Mouse (Mus musculus) gonadal fat pad, adult 2 months (tissue): ENCODE results near the gene Atp2a3. TPM values are rescaled to one million over a fixed set of nuclear protein-coding genes. Genes with fewer than 3 reads are reported as not detected.

Experiments used
- DNase-seq: peaks from one replicate; pipeline ENCODE4 v3.0.0-alpha.2; 2012; ENCODE audit warnings: low read depth
- polyA plus RNA-seq: library from polyadenylated mRNA; depleted of rRNA; stranded (reverse); fragments of >200 nt; gene quantifications from 2 replicates; pipeline ENCODE4 v1.2.3, GENCODE M21; 2012

Atp2a3 gene
- polyA plus RNA-seq, 1 experiment = 46.2 TPM

GRCm38 (mm10) chr11:73001029-73001428 lies 40.1 kb downstream of the Atp2a3 start:
- DNase-seq = no peak

- no peak for DNase-seq
These were observed 45.4 kb downstream of the Atp2a3 start for GRCm38 (mm10) chr11:73006377-73006776.

GRCm38 (mm10) chr11:73007113-73007512 lies 46.1 kb downstream of the Atp2a3 start:
- DNase-seq = no peak

DNA sequence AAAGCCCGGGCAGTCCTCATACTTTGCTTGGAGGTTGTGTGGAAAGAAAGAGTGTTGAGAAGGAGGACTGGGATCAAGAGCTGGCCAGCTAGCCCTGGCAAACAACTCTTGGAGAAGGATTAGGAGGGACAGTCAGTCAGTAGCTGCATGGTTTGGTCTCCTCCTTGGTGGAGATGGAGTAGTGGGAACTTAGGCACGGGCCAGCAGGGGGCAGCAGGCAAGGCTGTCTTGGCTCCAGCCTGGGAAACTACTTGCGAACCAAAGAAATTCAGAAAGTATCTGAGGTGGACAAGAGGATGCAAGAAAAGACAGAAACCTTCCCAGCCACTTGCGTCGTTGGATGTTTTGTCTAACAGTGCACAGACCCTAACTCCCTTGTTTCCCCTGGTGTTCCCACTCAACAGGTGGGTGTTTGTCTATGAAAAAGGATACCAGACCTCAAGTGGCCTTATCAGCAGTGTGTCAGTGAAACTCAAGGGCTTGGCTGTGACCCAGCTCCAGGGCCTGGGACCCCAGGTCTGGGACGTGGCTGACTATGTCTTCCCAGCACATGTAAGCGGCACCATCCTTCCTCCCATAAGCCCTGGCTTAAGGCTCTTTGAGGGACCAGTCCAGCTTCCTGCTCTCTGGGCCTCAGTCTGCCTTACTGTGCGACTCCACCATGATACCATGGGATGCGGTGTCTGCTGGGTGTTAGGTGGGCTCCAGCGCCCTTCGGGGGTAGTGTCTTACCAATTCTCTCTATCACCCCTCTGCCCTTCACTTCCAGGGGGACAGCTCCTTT lies 46.9 kb downstream of the Atp2a3 start:
- no peak for DNase-seq

DNA sequence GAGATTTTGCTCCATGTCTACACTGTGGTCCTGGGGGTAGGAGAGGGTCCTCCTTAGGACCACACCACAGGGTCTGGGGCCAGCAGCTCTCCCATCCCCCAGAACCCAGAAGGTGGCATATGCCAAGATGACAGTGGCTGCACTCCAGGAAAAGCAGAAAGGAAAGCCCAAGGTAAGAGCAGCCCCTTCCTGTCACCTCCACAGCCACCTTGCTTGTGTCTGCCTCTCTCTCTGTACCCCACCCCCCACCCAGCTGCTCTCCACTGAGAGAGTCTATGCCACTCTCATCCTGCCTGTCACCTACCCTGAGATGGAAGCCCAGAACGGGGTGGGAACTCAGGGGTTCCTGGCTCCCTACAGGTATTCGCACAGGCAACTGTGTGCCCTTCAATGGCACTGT lies 47.9 kb downstream of the Atp2a3 start:
- no peak for DNase-seq

DNA sequence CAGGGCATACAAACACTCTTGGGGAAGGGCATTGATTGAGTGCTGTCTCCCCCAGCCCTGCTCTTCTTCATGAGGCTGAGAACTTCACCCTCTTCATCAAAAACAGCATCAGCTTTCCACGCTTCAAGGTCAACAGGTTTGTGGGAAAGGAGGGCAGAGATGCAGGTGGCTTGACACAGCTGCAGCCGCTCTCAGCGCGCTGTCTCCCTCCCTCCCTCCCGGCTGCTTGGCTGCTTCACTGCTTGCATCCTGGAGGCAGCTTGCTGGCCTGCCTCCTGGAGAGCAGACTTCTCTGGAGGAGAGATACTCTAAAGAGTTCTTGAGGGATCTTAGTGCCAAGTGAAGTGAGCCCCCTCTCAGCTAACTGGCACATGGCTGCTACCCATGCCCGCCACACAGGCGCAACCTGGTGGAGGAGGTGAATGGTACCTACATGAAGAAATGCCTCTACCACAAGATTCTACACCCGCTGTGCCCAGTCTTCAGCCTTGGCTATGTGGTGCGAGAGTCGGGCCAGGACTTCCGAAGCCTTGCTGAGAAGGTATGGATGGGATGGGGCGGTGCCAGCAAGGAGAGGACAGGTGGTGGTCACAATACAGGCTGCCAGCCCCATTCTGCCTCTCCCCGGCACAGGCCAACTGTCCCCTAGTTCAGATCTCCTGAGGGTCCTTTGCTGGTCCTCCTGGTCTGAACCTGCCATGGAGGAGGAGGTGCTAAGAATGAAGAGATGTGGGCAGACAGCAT lies 48.7 kb downstream of the Atp2a3 start:
- no peak for DNase-seq

DNA sequence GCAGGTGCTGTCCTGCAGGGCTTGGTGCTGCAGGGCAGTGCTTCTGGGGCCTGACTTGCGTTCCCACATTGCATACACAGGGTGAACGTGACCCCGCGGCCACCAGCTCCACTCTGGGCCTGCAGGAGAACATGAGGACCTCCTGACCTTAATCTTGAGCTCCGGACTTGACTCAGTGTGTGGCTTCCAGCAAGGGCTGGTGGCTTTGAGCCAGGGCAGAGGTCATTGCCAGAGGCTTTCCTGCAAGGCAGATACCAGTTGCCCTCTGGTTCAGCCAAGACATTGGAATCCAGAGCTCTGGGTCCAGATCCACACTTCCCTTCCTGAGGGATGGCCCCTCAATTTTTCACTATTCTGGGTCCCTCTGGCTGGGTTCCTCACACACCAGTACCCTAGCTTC lies 53.0 kb downstream of the Atp2a3 start:
- no peak for DNase-seq

- no peak for DNase-seq
These were observed 53.9 kb downstream of the Atp2a3 start for GRCm38 (mm10) chr11:73014831-73015344.

DNA sequence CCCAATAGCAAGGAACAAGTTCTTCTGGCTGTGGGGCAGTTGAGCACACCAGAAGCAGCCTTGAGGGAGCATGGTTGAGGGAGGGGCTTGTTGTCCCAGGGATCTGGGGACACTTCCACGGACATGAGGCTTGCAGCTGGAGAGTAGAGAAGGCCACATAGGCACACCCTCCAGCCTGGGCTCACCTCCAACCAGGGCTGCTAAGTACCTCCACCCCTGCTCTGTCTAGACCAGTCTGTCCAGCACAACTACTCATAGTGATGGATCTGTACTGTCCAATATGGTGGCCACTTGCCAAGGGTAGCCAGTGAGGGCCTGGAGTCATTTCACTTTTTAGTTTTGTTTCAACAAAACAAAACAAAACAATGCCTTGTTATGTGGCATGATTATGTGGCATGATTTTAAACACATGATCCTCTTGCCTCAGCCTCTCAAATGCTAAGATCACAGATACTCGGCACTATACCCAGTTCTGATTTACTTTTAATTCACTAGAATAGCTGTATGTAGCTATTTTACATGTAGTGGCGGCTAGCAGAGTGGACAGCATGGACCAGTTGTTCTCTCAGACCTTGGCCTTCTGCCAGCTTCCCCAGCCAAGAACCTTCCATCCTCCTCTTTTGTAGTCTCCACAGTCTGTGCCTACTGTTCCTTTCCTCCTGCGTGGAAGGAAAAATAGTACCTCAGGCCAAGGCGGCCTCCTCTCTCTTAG lies 54.6 kb downstream of the Atp2a3 start:
- DNase-seq = no peak

- no peak for DNase-seq
These were observed 55.1 kb downstream of the Atp2a3 start for GRCm38 (mm10) chr11:73016103-73016420.

GRCm38 (mm10) chr11:73018471-73019146 lies 57.6 kb downstream of the Atp2a3 start, which contains the start of gene Camkk1:
Gene Camkk1, plus strand, starts transcription at chr11:73019008.
- DNase-seq = no peak

- no peak for DNase-seq
These were observed 58.3 kb downstream of the Atp2a3 start for GRCm38 (mm10) chr11:73019147-73019795.

GRCm38 (mm10) chr11:73020953-73021800 lies 60.2 kb downstream of the Atp2a3 start:
- no peak for DNase-seq

DNA sequence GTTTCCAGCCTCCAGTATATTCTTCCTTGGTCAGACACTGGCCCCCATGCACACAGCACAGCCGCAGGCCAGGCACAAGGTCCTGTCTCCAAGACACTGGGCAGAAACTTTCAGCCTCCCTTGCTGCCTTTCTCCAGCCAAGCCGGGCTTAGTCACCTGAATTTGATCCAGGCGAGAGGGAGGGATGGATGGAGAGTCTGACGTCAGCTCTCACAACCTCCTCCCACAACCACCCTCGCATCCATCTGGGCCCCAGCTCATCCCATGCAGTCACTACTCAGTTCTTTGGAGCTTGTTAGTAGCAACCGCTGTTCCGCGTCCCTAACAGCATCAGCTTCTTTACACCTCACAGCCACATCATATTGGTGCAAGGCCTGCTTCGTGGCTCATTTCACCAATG lies 62.1 kb downstream of the Atp2a3 start:
- no peak for DNase-seq

DNA sequence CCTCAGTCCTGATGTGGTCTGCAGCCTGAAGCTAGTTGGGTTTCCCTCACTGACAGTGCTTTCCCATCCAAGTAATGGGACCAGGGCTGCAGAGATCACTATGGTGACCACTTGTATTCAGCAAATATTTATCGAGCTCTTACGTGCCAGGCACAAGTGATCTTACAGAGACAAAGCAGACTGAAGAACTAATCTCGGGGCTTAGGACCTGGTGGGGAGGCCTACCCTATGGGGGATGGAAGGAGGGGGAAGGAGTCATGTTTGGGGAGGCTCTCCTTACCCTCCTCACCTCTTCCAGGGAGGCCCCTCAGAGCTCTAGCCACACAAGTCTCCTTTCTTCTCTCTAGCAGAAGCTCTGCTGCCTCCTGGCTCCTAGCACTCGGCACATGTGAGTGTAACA lies 62.9 kb downstream of the Atp2a3 start:
- no peak for DNase-seq

DNA sequence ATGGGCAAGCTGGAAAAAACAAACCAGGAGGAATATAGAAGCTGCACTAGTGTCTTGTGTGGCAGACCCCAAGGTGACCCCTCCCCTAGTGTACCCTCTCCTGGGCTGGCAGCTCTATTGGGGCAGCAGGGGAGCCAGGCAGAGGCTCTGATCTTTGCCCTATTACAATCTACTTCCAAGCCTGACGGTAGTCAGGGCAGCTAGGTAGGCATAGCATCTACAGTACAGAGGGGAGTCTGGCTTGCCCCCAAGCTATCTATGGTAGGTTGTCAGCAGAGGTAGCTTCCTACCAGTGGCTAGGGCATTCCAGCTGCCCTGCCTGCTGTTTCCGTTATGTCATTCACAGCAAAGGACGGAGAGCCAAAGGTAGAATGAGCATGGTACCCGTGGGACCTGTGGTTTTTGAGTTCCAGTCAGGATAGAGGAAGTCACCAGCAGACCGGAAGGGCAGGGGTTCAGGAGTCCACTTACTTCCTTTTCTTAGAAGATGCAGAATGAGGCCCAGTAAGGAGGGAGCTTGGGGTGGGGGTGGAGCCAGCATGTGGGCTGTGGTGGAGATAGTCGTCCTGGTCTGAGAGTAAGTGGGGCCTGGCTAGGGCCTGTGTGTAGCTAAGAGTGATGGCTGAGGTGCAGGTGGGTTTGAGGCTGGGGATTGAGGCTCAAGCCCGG lies 63.4 kb downstream of the Atp2a3 start:
- DNase-seq = no peak

GRCm38 (mm10) chr11:73026961-73027360 lies 66.0 kb downstream of the Atp2a3 start:
- no peak for DNase-seq

DNA sequence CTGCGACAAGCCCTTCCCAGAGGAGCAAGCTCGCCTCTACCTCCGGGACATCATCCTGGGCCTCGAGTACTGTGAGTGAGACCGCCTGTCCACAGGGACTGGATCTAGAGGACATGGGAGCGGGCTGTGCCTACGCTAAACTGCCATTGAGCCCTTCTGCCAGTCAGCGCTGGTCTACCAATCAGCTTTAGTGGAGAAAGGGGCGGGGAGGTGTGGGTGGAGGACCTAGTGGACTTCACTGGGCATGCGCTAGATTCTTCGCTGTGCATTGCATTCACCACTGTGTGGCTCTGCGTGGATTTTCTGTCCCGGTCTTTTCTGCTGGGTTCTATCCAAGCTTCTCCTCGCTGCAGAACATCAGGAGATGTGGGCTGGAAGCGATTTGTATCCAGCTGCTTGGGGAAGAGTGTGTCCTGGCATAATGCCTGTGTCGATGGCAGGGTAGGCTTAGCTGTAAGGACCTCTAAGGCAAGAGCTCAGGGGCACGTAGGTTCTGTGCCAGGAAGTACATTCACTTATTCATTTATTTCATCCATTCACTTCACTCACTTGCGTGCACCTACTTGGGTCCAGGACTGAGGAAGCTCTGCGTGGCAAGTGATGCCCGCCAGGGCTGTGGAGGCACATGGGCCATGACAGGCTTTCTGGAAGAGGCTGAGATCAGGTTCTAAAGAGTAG lies 70.0 kb downstream of the Atp2a3 start:
- DNase-seq = no peak

DNA sequence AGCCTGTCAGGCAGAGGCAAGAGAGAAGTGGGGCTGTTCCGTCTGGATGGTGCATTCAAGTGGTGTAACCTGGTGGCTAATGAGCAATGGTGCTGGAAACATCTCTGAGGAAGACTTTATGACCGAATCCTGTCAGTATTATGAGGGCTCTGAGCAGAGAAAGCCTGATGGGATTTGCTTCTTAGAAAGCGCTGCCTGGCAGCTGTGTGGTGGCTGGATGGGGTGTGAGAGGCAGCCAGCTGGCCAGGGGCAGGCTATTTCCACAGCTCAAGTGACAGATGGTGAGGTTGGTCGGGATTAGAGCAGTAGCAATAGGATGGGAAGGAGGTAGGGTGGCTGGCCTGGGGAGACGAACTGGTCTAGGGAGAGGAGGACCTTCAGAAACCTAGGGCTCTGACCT lies 70.6 kb downstream of the Atp2a3 start:
- no peak for DNase-seq
